Mouse (Mus musculus): ENCODE results near the gene C130079G13Rik.
"Not testable (repeated sequence)": the region's sequence is repeated elsewhere in the genome, so short reads cannot be mapped to it uniquely, and the experiment has no call there.

C130079G13Rik gene

DNA sequence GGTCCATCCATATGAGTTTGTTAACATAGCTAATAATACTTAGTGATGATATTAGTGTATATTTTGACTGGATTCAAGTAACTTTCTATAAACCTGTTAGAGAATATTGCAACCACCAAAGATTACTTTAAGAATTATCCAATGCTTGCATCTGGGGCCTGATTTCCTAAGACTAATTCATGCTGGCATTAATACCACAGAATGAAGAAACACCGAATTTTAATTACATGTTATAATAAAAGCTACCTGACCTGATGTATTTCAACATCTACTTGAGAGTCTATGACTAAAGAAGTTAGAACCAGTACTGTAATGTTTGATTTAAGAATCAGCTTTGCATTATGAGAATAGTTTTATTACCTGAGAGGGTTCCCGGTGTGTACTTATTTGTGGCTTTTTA, at the start of gene C130079G13Rik:
Gene C130079G13Rik (plus strand): TSS at position 301 of the 400 bp plus-strand sequence.
- DNase-seq (ENCODE audit: low spot score in 2 of 2), result no peak

DNA sequence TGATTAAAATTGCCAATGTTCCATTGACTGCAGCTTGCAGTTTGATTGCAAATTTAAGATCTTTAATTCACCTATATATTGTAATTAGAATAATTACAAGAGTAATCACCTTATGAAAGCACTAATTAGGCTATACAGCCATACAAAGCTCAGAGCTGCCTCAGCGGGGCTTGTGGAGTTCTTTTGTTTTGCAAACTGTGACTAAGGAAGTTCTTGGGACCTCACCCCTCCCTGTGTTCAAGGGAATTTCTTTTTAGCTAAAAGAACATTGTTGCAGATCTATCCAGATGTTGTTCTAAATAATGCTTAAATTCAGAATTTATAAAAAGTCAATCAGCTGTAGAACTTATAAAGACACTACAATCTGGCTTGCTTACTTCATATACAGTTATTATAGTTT, 47.4 kb upstream of the C130079G13Rik start:
- not testable (repeated sequence) for DNase-seq (ENCODE audit: low spot score in 2 of 2)

DNA sequence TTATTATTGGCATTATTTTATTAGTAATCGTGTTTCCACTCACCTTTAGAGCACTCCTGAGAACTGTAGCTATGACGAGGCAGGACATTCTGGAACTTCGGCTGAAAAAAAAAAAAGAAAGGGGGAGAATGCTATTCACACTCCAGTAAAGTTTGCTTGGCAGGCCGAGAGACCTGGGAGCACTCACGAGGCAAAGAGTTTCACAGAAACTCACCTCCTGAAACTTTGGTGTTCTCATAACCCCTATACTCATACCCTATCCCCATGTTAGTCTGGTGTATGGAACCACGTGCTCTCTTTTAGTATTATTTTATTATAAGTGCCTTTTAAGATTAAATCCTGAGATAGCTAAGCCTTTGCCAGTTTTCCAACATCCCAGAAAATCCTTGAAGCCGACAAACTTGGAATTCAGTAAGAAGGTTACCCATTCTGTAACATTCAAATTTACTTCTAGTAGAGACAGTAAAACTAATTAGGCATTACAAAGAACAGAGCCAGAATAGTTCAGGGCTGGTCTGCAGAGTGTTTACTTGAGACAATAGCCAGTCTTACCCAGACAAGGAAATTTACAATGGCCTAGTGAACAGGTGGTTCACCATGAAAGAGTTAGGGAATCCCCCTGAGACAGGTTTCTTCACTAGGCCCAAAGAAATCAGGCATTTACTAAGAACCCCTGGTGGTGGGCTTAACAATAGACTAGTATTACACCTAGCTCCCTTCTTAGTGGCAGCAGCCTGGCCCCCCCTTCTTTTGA, 45.0 kb upstream of the C130079G13Rik start:
- not testable (repeated sequence) for DNase-seq (ENCODE audit: low spot score in 2 of 2)

DNA sequence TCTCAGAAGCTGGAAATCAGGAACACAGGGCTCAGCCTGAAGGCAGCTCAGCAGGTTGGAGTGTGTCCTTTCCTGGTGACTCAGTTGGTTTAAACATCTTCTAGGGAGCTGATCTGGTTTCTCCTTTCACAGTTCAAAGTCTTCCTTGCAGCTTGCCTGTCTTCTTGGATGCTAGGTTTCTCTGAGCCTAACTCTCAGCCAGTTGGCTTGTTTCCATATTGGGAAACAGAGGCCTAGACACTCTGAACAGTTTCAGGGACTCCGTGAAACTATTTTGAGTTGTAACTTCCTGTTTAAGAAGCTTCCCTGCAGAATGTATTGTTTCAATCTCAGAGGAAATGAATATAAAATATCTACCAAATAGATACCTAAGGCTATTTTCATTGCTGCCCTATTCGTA, 31.7 kb upstream of the C130079G13Rik start:
- DNase-seq (ENCODE audit: low spot score in 2 of 2), result no peak

DNA sequence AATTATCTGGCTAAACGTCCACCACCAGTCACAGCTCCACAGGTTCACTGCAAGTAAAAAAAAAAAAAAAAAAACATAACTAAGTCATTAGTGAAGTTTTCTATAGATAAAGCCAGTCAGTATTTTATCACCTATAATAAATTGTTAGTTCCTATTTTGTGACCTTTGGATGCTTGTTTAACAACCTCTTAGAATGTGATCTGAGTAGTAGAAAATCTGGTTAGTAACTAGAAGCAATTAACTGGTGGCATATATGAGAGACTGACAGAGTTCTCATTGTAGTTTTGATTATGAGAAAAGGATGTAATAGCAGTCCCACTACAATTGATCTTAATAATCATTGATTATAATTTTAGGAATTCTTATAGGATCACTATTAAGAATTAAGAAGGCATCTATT, 9.6 kb downstream of the C130079G13Rik start:
- DNase-seq (ENCODE audit: low spot score in 2 of 2), result no peak

DNA sequence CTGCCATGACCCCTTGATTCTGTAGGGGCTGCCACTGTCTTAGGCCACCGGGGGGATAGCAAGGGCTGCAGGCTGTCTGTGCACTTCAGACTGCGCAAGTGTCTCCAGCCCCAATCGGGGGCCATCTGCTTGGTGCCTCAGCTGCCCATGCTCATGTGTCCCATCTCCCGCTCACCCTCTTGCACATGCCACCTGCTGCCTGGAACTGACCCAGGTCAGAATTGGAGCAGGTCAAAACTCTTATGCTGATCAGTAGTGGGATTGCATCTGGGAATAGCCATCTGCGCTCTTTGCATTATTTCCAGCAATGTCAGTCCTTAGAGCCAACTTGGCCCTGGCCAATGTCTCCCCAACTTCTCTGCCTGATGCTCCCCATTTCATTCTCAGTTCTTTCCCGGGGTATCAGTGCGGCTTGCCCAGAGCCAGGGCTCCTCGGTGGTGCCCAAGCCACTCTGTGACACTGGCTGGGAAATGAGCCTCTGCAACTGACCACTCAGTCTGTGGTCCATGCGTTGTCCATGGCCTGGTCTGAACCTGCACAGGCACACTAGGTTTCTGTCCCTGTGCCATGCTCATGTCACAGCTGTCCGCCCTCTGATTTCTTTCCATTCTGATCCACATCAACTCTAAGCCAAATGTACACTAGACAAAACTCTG, 22.4 kb downstream of the C130079G13Rik start:
- no peak for DNase-seq (ENCODE audit: low spot score in 2 of 2)

DNA sequence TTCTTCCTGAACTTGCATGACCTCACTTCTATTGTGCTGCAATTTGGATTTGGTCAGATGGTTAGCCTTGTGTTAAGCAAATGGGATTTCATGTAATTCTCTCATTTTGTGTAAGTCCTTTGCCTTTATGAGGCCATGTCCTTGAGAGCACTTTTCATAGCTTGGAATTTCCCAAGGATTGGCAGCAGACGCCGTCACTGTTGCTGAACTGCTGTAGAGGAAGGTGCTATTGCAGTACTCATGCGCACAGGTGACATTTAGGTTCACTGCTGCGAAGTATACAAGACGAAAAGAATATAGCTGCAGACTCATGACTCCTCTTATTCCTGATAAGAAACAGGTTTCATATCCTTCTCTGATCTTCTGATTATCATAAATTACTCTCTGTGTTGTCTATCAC, 45.9 kb downstream of the C130079G13Rik start:
- no peak for DNase-seq (ENCODE audit: low spot score in 2 of 2)

DNA sequence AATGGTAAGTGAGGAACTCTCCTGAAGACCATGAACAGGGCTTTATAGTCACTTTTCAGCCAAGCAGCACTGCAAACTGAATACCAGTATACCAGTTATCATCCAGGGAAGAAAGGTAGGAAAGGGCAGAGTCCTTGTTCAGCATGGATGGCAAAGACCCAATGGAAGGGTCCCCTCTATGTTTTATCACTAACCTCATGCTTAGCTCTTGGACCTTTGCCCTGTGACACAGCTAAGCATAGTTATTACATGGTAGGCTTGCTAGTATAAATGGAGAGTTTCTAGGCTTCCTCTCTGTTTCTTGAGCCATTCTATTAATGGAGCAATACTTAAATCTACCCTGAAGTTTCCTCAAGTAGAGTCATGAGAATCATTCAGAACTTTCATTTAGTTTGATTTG, 49.6 kb downstream of the C130079G13Rik start:
- DNase-seq (ENCODE audit: low spot score in 2 of 2), result no peak
